Mouse (Mus musculus) frontal cortex, adult 2 months (tissue): ENCODE measurements at regions not wholly inside any gene's neighbourhood (a gene's known extent, or its start where the extent isn't known, plus 50 kb on each side); places are given as distances from the start of the nearest gene placed in this dataset.

Source experiments
- DNase-seq, 2 experiments: peaks; one replicate each; pipeline ENCODE4 v3.0.0; 2022; ENCODE audit warnings: low spot score in 1 of 2; ENCODE audit errors: extremely low spot score in 1 of 2

GRCm38 (mm10) chr17:77593807-77594206, 606.2 kb upstream of the Crim1 start:
- DNase-seq: no peak

GRCm38 (mm10) chr17:77596453-77596852, 603.6 kb upstream of the Crim1 start:
- DNase-seq: no peak

GRCm38 (mm10) chr17:77623472-77623871, 576.6 kb upstream of the Crim1 start:
- no peak for DNase-seq

GRCm38 (mm10) chr17:77624103-77624502, 575.9 kb upstream of the Crim1 start:
- DNase-seq: no peak

- no peak for DNase-seq
Measured at GRCm38 (mm10) chr17:77642355-77642754, 557.7 kb upstream of the Crim1 start.

- peak in 1 of 2 experiments; percentile 13 for DNase-seq
Measured at GRCm38 (mm10) chr17:77648946-77649345, 551.1 kb upstream of the Crim1 start.

GRCm38 (mm10) chr17:77651861-77652260, 548.2 kb upstream of the Crim1 start:
- DNase-seq: no peak
